Mouse (Mus musculus) left cerebral cortex, postnatal 4 days (tissue): ENCODE measurements at regions not wholly inside any gene's neighbourhood (a gene's known extent, or its start where the extent isn't known, plus 50 kb on each side); places are given as distances from the start of the nearest gene placed in this dataset.
A peak's percentile ranks its signal among the peaks of the same experiment; 100 is the strongest.

Experiments
- DNase-seq: peaks from one replicate; pipeline ENCODE4 v3.0.0-alpha.2; 2022
- intact Hi-C: fragments of 180-260 bp; cut with DNase I; formaldehyde crosslinking; loops from one replicate; pipeline ENCODE4 v1.15.1; 2025

DNA sequence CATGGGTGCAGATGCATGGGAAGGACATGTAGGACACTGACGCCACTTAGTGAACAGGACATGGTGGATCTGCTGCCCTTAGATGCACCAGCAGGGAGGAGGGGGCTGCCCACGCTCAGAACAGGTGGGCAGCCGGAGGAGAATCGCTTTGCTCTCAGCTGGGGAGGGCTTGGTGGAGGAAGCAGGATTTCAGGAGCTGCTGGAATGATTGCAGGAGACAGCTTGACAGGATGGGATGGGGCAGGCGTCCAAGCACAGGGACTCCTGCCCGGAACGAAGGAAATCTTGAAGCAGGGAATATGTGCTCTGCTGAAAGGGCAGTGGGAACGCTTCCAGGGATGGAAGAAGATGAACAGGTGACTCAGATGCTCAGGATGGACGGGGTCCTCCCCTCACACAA lies 773.9 kb upstream of the Car8 start:
- intact Hi-C loops, result no loop called here
- peak; percentile 95 for DNase-seq

DNA sequence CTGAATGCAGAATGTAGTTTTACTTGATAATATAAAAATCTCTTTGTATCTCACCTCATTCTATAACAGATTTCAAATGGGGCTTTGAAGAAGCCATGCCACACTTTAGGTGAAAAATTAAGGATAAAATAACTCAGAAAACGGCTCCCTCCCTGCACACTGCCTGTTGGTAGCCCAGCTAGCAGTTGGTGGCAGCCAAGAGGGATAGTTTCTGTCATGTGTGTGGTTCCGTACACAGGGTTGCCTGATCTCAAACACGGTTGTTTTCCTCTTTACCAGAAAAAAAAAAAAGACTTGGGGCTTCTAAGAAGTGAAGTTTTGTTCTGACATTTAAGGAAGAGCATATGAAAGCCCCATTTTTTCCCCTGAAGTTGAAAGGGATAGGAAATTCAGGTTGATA lies 773.1 kb upstream of the Car8 start:
- intact Hi-C loops, result no loop called here
- no peak for DNase-seq

DNA sequence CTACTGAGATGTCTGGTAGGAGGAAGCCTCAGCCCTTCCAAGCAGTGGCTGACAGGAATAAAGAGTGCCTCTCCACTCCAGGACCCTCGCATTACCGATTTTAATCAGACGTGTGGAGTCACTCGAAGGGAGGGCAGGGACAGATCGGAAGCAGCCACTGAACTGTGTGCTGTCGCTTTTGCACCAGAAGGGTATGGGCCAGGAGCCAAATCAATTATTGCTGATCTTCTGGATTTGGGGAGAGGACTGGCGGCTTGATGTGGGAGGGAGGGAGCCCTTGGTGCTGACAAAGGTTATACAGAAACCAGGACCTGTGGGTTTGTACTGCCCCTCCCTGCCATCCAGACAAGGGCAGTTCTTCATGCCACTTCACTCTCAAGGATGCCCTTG lies 772.3 kb upstream of the Car8 start:
- peak; percentile 90 for DNase-seq
- intact Hi-C loops, result no loop called here

DNA sequence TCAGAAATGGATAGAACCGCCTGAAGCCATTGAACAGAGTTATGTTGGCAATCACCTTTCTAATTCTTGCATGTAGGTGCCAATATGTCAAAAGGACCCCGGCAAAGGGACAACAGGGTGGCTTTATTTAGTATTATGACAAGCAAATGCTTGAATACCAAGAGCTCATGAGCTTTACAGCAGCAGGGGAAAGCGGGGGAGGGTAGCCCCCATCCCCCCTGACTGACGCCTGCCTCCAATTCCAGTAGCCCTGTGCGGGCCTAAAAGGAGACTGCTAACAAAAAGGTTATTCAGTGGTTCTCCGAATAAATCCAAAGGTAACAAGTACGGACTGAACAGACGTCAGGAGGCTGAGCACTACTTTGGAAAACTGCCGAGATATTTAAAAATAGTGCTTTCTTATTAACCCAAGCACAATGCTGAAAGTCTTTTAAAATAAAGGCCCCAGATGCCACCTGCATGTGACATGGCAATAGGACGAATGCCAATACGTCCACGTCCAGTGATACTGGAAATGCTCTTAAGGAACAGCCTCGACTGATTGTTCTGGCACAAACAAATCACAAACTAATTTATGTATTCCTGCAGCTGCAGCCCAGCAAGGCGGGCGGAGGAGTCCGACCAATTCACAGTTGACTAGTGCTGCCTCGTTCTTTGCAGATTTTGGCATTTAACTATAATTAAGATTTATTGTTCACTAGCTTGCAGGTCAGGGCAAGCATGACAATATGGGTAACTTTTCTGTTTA lies 771.7 kb upstream of the Car8 start:
- DNase-seq, result peak; percentile 60
- intact Hi-C loops, result no loop called here

DNA sequence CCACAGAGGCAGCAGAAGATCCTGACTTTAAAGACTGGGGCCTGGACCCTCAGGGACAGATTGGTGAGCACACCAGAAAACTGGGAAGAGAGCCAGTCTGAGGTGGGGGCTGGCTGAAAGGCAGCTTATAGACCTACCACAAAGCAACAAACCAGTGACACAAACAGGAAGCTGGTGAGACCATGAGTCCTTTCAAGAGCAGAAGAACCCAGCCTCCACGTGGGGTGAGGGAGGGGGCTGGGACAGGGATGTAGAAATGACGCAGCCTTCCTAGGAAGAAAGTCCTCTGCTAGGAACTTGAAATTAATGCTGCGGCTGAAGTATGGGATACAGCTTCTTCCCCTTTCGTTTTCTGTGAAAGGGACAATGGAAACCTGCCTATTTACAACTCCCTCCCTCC lies 770.8 kb upstream of the Car8 start:
- DNase-seq, result peak; percentile 61
- intact Hi-C loops, result no loop called here

DNA sequence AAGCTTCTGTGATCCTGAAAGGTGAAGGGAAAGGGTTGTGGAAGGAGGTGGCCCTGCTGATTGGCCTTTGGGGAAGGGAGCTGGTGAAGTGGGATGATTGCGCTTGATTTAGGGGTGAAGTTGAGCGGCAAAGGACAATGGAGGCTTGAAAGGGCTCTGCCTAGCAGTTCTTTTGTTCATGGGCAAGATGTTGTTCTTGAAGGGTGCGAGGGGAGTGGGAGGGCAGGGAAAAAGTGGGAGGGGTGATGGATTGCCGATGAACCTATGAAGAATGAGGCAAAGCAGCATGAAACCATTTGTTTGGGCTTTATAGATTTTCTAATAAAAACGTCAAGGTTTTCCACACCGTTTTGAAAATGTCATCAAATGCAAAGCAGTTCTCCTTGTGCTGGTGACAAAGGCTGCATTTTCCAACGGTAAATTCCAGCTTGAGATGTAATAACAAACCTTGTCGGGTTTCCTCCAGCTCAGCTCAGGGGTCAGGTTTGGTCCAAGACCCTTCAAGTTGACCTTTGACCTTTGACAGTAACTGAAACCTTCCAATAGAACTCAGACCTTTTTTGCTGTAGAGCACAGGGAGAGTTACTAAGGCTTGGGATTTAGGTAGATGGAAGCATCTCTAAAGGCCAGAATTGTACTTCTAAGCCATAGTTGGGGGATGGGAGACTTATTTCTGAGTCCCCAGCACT lies 767.2 kb upstream of the Car8 start:
- DNase-seq, result no peak
- intact Hi-C loops, result no loop called here

DNA sequence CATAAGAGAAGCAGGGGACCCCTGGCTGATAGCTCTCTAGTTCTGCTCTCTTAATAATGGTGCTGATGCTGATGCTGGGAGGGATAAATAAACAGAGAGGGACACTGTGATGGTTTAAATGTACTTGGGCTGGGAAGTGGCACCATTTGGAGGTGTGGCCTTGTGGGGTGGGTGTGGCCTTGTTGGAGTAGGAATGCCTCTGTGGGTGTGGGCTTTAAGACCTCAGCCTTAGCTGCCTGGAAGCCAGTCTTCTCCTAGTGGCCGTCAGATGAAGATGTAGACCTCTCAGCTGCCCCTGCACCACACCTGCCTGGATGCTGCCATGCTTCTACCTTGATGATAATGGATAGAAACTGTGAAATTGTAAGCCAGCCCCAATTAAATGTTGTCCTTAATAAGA lies 765.0 kb upstream of the Car8 start:
- no peak for DNase-seq
- intact Hi-C loops, result no loop called here

DNA sequence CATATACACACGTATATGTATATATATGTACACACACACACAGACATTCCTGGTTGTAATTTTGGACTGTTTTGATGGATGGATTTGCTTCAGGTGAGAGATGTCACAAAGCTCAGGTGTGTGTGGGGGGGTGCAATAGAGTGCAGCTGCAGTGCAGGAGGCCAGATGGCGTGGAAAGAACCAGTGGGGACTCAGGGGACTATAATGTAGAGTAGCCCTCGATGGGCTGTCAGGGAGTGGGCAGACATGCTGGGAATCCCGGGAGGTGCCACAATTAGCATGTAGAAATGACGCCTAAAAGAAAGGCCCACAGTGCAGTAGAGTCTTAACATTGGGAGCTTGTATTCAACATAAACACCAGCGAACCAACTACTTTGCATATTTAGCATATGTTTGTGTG lies 763.5 kb upstream of the Car8 start:
- no peak for DNase-seq
- intact Hi-C loops, result no loop called here

DNA sequence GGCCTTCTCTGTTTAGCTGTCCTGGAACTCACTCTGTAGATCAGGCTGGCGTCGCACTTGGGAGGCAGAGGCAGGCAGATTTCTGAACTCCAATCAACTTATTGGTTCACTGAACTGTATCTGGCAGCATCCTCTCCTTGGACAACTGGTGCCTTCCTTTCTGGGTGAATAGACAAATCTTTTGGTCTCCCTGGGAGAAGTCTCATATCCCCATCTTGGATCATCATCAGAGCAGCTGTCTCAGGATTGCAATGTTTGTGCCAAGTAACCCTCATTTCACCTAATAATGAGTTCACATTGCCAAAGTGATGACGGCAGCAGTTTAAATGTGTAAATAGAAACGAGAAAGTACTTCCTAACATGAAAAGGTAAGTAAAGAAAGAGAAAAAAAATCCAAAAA lies 759.8 kb upstream of the Car8 start:
- no peak for DNase-seq
- intact Hi-C loops, result no loop called here

DNA sequence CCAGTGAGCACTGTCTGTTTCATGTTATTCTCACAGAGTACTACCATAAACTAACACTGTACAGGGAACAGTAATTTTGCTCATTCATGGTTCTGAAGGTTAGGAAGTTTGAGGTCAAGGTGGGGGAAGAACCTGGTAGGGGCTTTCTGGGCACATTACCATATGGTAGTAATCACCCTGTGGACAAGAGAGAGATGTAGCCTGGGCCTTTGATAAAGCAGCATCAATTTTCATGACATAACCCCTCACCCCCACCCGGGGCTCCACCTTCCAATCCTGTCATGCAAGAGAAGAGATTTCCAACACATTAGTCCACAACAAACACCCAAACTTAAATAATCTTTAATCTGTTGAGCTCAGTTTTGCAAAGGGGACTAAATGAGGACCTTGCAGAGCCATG lies 753.3 kb upstream of the Car8 start:
- intact Hi-C loops, result no loop called here
- no peak for DNase-seq

DNA sequence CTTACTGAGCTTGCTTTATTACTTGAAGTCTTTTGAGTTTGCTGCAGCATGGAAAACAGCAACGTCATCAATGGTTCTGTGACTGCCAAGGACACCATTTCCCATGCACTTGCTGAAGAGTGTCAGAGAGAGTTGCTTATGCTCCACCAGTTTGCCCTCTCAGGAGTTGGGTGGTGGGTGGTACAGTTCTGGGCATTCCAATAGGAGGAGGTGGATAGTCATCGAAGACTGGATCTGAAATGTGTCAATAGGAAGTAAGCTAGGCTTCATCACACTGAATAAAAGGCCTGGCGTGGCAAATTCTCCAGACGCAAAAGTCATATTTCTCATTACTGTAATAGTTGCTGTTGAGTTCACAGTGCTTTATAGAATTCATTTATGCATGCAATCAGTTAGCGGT lies 751.7 kb upstream of the Car8 start:
- DNase-seq, result no peak
- intact Hi-C loops, result no loop called here

DNA sequence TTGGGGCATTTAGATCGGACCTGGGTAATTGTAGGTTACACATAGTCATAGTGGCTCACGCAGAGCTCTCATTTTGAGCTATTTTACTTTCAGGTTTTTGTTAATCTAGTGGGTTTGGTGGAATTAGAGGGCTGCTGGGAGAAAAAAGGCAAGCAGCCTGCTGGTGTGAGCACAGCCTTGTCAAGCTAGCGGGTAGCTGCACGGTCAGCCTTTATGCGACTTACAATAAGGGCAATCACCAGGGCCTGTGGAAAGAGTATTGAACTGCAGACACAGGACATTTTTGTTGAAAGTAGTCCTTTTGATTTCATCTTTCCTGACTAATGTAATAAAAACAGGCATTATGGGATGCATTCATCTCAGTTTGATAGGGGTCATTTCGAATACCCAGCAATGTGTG lies 750.8 kb upstream of the Car8 start:
- intact Hi-C loops, result no loop called here
- no peak for DNase-seq

DNA sequence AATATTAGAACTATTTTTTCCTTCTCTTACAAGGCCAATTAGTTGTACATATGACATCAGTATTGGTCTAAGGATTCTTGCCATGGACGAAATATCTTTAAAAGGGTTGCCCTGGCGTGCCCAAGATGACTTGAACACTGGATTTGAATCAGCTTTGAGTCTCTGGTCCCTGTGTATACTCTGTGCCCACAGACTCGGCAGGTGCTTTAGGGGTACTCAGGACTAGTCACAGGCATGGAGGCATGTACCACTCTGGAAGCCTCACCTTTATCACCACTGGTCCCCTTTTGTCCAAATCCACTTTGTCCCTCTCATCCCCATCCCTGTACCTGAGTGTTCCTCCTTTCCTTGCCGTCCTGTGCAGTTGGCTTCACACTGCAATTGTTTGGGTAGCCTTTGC lies 750.3 kb upstream of the Car8 start:
- DNase-seq, result no peak

DNA sequence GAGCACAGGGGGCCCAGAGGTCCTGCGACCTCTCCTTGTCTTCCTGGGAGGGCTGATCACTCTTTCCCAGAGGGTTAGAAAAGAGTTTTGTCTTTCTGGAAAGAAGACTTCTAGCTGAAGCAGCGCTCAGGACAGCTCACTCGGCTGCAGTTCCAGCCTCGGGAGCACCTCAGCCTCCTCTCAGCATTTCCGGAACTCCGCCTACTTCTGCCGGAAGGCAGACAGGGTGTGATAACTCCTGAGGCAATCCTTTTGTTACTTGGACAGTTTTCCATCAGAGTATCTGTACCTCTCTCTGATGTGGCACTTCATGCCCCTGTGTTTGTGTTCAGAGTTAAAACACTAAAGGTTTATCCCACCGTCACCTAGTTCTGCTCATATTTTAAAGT lies 749.5 kb upstream of the Car8 start:
- no peak for DNase-seq
- intact Hi-C loops, result no loop called here

More for the DNA sequence above, 750.3 kb upstream of the Car8 start:
- intact Hi-C loops, result no loop called here

DNA sequence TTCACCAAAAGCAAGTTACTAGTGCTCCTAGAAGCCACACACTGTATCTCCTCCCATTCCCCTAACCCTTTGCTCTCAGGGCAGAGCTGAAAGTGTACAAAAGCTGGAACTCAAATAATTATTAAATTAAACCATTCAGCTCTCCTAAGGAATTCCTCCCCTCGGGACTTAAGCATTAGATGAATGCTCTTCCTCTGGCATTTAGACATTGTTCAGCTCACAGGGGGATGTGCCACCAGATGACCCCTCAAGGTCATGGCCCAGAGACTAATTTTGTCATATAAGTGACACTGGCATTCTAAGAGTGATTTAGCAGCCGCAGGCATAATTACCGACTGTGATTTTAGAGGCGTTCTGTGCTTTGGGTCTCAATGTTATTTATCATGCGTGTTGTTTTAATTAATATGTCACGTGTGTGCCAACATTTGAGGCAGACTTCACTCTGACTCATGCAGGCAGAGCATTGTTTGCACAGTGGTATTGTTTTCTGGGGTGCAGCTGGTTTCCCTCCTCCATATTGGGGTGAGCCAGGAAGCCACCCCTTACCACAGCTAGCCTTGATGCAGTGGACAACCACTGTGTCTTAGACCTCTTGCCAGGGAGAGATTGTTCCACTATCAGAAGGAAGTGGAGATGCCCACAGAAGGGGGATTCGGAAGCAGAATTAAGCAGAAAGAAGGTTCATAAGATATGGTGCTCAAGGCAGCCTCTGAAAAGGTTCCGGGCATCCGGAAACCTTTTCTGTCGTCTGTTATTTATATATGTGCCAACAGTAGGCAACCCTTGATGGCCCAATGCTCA lies 748.9 kb upstream of the Car8 start:
- intact Hi-C loops, result no loop called here

DNA sequence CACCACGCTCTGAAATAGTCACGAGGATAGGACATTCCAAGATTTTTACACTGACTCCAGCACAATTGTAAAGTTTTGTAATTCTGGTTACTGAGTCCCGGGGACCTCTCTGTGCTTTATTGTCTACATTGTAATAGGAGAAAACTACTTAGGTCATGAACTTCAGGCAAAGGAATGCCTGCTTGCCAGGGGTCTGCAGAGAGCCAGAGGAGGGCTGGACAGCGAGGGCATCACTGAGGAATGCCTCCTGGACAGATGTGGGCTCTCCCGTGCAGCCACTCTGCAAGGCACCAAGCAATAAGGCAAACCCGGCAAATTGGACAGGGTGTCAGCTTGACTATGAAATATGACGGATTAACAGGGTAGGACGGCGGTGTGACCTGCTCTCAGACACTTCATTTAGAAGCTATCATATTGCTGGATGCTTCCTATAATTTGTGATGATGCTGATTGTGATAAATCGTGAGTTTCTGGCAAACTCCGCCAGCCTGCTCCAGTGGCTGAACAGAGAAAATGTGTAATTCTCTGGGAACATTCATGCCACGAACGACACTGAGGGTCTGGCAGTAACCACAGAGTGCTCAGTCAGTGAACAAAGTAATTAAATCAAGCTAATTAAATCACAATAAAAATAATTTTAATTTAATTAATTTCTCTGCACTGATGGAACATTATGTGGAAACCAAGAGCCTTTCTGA lies 747.7 kb upstream of the Car8 start:
- no peak for DNase-seq

More for the DNA sequence above, 748.9 kb upstream of the Car8 start:
- no peak for DNase-seq

DNA sequence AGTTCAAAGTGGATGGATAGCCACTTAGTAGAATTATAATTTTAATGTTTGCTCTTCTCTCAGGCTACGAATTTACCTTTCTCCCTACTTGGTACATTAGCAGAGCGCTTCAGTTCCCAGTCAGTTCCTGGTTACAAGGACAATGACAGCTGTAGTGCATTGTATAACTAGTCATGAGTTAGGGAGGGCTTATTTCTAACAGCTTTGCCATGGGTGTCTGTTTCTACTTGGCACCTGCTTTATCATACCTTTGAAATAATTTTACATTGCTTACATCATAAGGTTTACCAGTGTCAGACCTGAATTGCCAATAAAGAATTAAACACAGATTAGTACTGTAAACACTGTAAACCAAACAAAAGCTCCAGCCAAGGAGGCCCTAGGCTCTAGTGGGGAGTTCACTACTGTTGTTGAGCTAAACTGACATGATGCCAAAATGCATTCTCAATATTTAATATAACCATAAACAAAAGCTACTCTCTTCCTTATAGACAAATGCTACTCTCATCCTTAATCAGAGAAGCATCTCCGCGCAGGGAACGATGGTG lies 745.3 kb upstream of the Car8 start:
- intact Hi-C loops, result no loop called here
- no peak for DNase-seq

More for the DNA sequence above, 747.7 kb upstream of the Car8 start:
- intact Hi-C loops, result no loop called here

DNA sequence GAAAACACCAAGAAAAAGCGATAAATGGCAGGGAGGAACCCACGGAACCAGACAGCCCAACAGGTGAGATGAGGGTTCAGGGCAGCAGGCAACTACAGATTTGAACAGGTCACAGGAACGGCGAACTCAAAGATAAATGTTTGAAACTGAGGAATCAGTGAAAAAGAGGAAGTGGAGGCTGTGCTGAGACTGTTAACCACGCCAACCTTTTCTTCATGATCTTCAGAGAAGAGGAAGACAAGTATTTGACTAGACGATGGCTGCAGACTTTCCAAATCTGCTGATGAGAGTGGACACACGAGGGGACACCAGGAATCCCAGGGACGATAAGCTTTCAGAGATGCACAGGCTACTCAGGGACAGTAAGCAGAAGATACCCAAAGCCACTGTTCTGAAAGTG lies 740.1 kb upstream of the Car8 start:
- intact Hi-C loops, result no loop called here
- no peak for DNase-seq

DNA sequence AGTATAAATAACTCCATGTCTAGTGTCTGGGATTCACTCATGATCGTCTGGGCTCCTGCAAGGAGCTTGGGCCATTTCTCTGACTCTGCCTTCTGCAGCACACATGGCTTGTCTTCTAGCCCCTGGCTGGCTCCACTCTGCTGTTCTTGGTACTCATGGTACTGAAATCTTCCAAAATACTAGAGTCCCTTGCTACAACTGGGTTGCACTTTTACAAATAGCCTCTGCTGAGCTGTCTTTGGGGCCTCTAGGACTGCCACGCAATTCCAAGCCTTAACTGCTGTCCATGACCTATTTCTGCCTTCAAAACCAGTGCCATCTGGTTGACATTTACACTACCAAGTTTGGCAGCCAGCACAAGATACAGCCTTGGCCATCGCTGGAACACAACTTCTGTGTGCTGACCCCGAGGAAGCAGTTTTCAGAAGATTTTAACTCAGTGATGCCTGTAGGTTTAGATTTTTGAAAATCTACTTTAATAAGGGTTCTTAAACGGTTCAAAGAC lies 731.2 kb upstream of the Car8 start:
- intact Hi-C loops, result no loop called here
- DNase-seq, result no peak

DNA sequence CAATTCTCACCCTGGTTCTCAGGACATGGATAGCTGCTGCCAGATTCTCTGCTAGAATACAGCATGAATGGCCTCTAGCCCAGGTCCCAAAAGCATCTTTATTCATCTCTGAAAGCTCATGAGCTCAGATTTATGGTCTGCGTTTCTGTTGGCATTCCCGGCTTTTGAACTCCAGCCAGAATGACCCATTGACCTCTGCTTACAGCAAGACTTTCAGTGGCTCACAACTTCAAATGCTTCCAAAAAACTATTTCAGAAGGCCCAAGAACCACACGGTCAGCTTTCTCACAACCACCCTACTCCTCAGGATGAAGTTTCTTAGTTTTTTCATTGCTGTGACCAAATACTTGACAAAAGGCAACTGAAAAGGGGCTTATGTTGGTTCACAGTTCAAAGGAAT lies 729.9 kb upstream of the Car8 start:
- intact Hi-C loops, result no loop called here
- DNase-seq, result no peak

DNA sequence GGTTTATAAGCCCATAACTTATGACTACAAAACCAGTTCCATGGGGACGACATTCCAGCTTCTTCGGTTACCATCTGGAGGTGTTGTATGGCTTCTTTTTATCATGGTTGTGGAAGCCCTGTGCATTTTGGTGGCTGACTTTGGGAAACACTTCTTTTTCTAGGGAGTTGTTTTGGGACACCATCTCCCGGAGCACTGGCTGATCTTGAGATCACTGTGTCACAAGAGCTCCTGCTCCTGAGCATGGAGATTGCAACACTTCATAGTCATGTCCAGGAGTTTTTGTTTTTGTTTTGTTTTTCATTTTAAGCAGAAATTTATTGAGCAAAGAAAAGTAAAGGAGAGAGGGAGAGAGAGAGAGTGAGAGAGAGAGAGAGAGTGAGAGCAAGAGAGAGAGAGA lies 729.1 kb upstream of the Car8 start:
- DNase-seq, result no peak
- intact Hi-C loops, result no loop called here
